Mouse (Mus musculus) cerebellum, postnatal 36 days (tissue): ENCODE measurements around the gene Popdc2.

Source experiments
- DNase-seq, 2 experiments: peaks; one replicate each; pipeline ENCODE4 v3.0.0; 2021 to 2022; ENCODE audit warnings: mixed read lengths in 2 of 2

The Popdc2 gene

GRCm38 (mm10) chr16:38358256-38358812 lies 3.7 kb upstream of the Popdc2 start:
- no peak for DNase-seq

- DNase-seq, result no peak
Observed at GRCm38 (mm10) chr16:38359241-38359640, 2.8 kb upstream of the Popdc2 start.

GRCm38 (mm10) chr16:38359857-38360256 lies 2.2 kb upstream of the Popdc2 start:
- no peak for DNase-seq

GRCm38 (mm10) chr16:38360317-38360716 lies 1.7 kb upstream of the Popdc2 start:
- no peak for DNase-seq

GRCm38 (mm10) chr16:38362493-38363255 lies 665 bp downstream of the Popdc2 start:
- no peak for DNase-seq

- no peak for DNase-seq
Observed at GRCm38 (mm10) chr16:38363256-38363595, 1.2 kb downstream of the Popdc2 start.

GRCm38 (mm10) chr16:38363657-38364056 lies 1.6 kb downstream of the Popdc2 start:
- DNase-seq, result no peak

GRCm38 (mm10) chr16:38365390-38365789 lies 3.4 kb downstream of the Popdc2 start:
- no peak for DNase-seq

GRCm38 (mm10) chr16:38366231-38366630 lies 4.2 kb downstream of the Popdc2 start:
- no peak for DNase-seq

GRCm38 (mm10) chr16:38368336-38368735 lies 6.3 kb downstream of the Popdc2 start:
- peak; percentile 48 to 58 for DNase-seq

- DNase-seq, result no peak
Observed at GRCm38 (mm10) chr16:38369000-38369399, 7.0 kb downstream of the Popdc2 start.

GRCm38 (mm10) chr16:38369431-38369830 lies 7.4 kb downstream of the Popdc2 start:
- no peak for DNase-seq

- no peak for DNase-seq
Observed at GRCm38 (mm10) chr16:38369992-38370484, 8.0 kb downstream of the Popdc2 start.

- DNase-seq, result no peak
Observed at GRCm38 (mm10) chr16:38370633-38371374, 8.8 kb downstream of the Popdc2 start.

GRCm38 (mm10) chr16:38371705-38372296 lies 9.8 kb downstream of the Popdc2 start:
- DNase-seq, result no peak

- DNase-seq, result no peak
Observed at GRCm38 (mm10) chr16:38372876-38373275, 10.9 kb downstream of the Popdc2 start.

- DNase-seq, result no peak
Observed at GRCm38 (mm10) chr16:38373439-38373838, 11.4 kb downstream of the Popdc2 start.

GRCm38 (mm10) chr16:38373941-38374340 lies 11.9 kb downstream of the Popdc2 start:
- DNase-seq, result no peak

- DNase-seq, result no peak
Observed at GRCm38 (mm10) chr16:38374379-38375140, 12.6 kb downstream of the Popdc2 start.

GRCm38 (mm10) chr16:38375182-38375581 lies 13.2 kb downstream of the Popdc2 start:
- no peak for DNase-seq

GRCm38 (mm10) chr16:38376163-38376840 lies 14.3 kb downstream of the Popdc2 start:
- DNase-seq, result peak; percentile 58 to 69

GRCm38 (mm10) chr16:38376841-38377249 lies 14.8 kb downstream of the Popdc2 start:
- DNase-seq, result no peak
